Mouse (Mus musculus): ENCODE data around the gene Gm6408. TPM values are rescaled to one million over a fixed set of nuclear protein-coding genes. Genes with fewer than 3 reads are reported as not detected.

Gm6408 gene
- polyA plus RNA-seq, 1 experiment = 0.24 TPM

Other genes with a start within 250 kb of the Gm6408 start
- 65.3 and 67.9 TPM in 2 replicates for gene Wasf3, start 97.0 kb upstream of the Gm6408 start, polyA plus RNA-seq (2012; rRNA removed)
- not detected in 2 replicates for gene Gm6370, start 9.4 kb downstream of the Gm6408 start, polyA plus RNA-seq (2012; rRNA removed)
- not detected in 2 replicates for gene 4930449I24Rik, start 20.4 kb downstream of the Gm6408 start, polyA plus RNA-seq (2012; rRNA removed)
- gene Gm3402, start 32.2 kb downstream of the Gm6408 start, polyA plus RNA-seq (2012; rRNA removed) = not detected in 2 replicates
- gene Gm3404, start 43.8 kb downstream of the Gm6408 start, polyA plus RNA-seq (2012; rRNA removed) = not detected in 2 replicates
- gene Gm3409, start 55.7 kb downstream of the Gm6408 start, polyA plus RNA-seq (2012; rRNA removed) = not detected in 2 replicates
- gene Gm3415, start 74.2 kb downstream of the Gm6408 start, polyA plus RNA-seq (2012; rRNA removed) = not detected in 2 replicates
- gene Gpr12, start 103.3 kb downstream of the Gm6408 start, polyA plus RNA-seq (2012; rRNA removed) = 26.7 and 27.5 TPM in 2 replicates

Measured in frontal cortex, adult 2 months (tissue).